Mouse (Mus musculus): ENCODE measurements around the gene Fcor. TPM values are rescaled to one million over a fixed set of nuclear protein-coding genes. Genes with fewer than 3 reads are reported as not detected.

The Fcor gene
- total and polyA plus RNA-seq, 3 experiments = 0.84 TPM; not detected in 2

DNA sequence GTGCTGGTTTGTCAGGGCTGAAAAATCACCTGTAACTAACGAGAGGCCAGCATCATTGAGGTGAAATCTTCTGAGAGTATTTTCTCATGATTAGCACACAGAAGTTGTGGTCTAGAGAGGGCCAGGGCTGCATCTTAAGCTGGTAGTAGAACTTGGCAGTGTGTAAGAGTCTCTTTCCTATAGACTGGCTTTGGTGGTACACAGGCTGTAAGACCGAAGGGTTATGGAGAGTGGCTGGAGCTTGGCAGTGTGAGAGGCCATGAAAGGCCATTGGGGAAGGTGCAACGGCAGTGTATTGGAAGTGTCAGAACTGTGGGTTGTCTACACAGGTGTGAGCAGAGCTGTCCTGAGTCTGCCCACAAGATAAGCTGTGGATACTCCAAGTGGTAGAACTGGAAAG lies 38.1 kb upstream of the Fcor start:
- peaks cover 3 to 14% of the 10 kb centered on the region in 2 experiments; a peak in 3 of 4 replicates for H3K4me1 ChIP-seq (ENCODE audit: control insufficient read depth in 1 of 2, insufficient read depth in 2 of 2, low read length in 2 of 2)
- H3K36me3 ChIP-seq (ENCODE audit: control insufficient read depth in 1 of 2, insufficient read depth in 2 of 2, low read length in 2 of 2) = peaks cover 0 to 12% of the 10 kb centered on the region in 2 experiments; a peak in 2 of 4 replicates
- no peak overlapping the region for H3K9ac ChIP-seq (ENCODE audit: control insufficient read depth, low read depth, low read length, poor library complexity, severe bottlenecking)
- H3K27ac ChIP-seq (ENCODE audit: control insufficient read depth, low read depth, low read length) = no peak overlapping the region
- H3K4me3 ChIP-seq (ENCODE audit: control insufficient read depth in 1 of 2, insufficient read depth in 1 of 2, low read depth in 2 of 2, low read length in 2 of 2) = no peak overlapping the region
- H3K27me3 ChIP-seq (ENCODE audit: control insufficient read depth in 1 of 2, insufficient read depth in 2 of 2, low read length in 2 of 2) = no peaks in the 10 kb centered on the region; a peak in 2 of 4 replicates
- H3K79me2 ChIP-seq (ENCODE audit: control insufficient read depth, insufficient read depth, low read length, poor library complexity) = no peaks in the 10 kb centered on the region
- no peak for DNase-seq (ENCODE audit: low read depth, low spot score)
- TF ChIP-seq HCFC1 (IDR thresholded peaks at IDR 0.05; ENCODE audit: low read depth, low read length) (no peak), SMC3 (IDR thresholded peaks at IDR 0.05; ENCODE audit: low read depth, low read length) (no peak), MEF2A (IDR thresholded peaks at IDR 0.05; ENCODE audit: extremely low read depth, insufficient replicate concordance, low read depth, low read length, poor library complexity, severe bottlenecking) (no peak)
- H3K9me3 ChIP-seq (replicated peaks; ENCODE audit: insufficient read depth, low read length) = no peaks in the 10 kb centered on the region

DNA sequence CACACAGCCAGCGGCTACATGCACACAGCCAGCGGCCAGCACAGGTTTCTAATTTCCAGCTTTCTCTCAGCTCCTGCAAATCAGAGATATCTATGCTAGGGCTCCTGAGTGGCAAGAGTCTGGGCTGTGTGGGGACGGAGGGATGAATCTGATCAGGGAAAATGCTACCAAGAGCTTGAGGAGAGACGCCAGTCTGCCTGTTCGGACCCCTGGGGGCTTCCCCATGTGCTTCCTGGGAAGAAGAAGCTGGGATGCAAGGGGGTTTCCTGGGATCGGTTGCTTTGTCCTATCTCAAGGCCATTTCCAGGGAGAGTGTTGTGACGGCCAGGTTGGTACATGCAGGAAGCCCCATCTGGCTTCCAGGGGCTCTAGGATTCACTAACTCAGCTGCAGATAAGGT lies 35.4 kb upstream of the Fcor start:
- H3K79me2 ChIP-seq (ENCODE audit: control insufficient read depth, insufficient read depth, low read length, poor library complexity) = no peaks in the 10 kb centered on the region
- H3K4me1 ChIP-seq (ENCODE audit: control insufficient read depth in 1 of 2, insufficient read depth in 2 of 2, low read length in 2 of 2) = peaks cover 3 to 20% of the 10 kb centered on the region in 2 experiments
- no peak overlapping the region for H3K4me3 ChIP-seq (ENCODE audit: control insufficient read depth in 1 of 2, insufficient read depth in 1 of 2, low read depth in 2 of 2, low read length in 2 of 2)
- H3K27me3 ChIP-seq (ENCODE audit: control insufficient read depth in 1 of 2, insufficient read depth in 2 of 2, low read length in 2 of 2) = no peaks in the 10 kb centered on the region; a peak in 2 of 4 replicates
- DNase-seq (ENCODE audit: low read depth, low spot score) = no peak
- no peak overlapping the region for H3K9ac ChIP-seq (ENCODE audit: control insufficient read depth, low read depth, low read length, poor library complexity, severe bottlenecking)
- no peaks in the 10 kb centered on the region for H3K9me3 ChIP-seq (replicated peaks; ENCODE audit: insufficient read depth, low read length)
- H3K36me3 ChIP-seq (ENCODE audit: control insufficient read depth in 1 of 2, insufficient read depth in 2 of 2, low read length in 2 of 2) = peaks cover 0 to 14% of the 10 kb centered on the region in 2 experiments; a peak in 2 of 4 replicates
- TF ChIP-seq RAD21 (IDR thresholded peaks at IDR 0.05; ENCODE audit: low read depth, low read length) = no peak
- TF ChIP-seq MAZ (IDR thresholded peaks at IDR 0.05; ENCODE audit: low read depth, low read length) = no peak
- TF ChIP-seq TAL1 (IDR thresholded peaks at IDR 0.05; ENCODE audit: low read length) = no peak
- no peak for TF ChIP-seq NELFE (IDR thresholded peaks at IDR 0.05; ENCODE audit: low read depth, low read length)
- no peak for TF ChIP-seq RCOR1 (IDR thresholded peaks at IDR 0.05; ENCODE audit: low read depth, low read length)
- no peak for TF ChIP-seq GABPA (IDR thresholded peaks at IDR 0.05; ENCODE audit: low read depth, low read length)
- no peak for TF ChIP-seq TCF12 (IDR thresholded peaks at IDR 0.05; ENCODE audit: low read depth, low read length)
- TF ChIP-seq CHD1 (IDR thresholded peaks at IDR 0.05; ENCODE audit: low read depth, low read length) = no peak
- no peak for TF ChIP-seq ZC3H11A (IDR thresholded peaks at IDR 0.05; ENCODE audit: low read depth, low read length)
- TF ChIP-seq ZKSCAN1 (IDR thresholded peaks at IDR 0.05; ENCODE audit: low read depth, low read length) = no peak
- TF ChIP-seq TBP (IDR thresholded peaks at IDR 0.05; ENCODE audit: low read depth, low read length) = no peak
- no peak for TF ChIP-seq MEF2A (IDR thresholded peaks at IDR 0.05; ENCODE audit: extremely low read depth, insufficient replicate concordance, low read depth, low read length, poor library complexity, severe bottlenecking)
- no peak for TF ChIP-seq POLR2A (IDR thresholded peaks at IDR 0.05; ENCODE audit: control insufficient read depth in 1 of 2, insufficient read depth in 1 of 2, low read depth in 1 of 2, low read length in 2 of 2, poor library complexity in 1 of 2)
- no peak for TF ChIP-seq ZNF384 (IDR thresholded peaks at IDR 0.05; ENCODE audit: low read depth, low read length)
- no peak overlapping the region for H3K27ac ChIP-seq (ENCODE audit: control insufficient read depth, low read depth, low read length)
